Mouse (Mus musculus) forebrain, embryonic 14.5 days (tissue): Measurements from ENCODE around the gene Riox2. TPM values are rescaled to one million over a fixed set of nuclear protein-coding genes. Genes with fewer than 3 reads are reported as not detected.

Source experiments
- ATAC-seq: fragments of 200-750 bp; cut with Nextera tagmentation; 2 replicates; pipeline ENCODE4 v1.8.0; 2017; ENCODE audit warnings: mild to moderate bottlenecking, moderate library complexity
- DNase-seq: peaks from one replicate; pipeline ENCODE4 v3.0.0-alpha.2; 2015; ENCODE audit warnings: low spot score
- H3K27ac ChIP-seq: fragments of 300-500 bp; sonication (generic); 2 replicates; pipeline ENCODE4 v1.5.1; 2014; ENCODE audit warnings: low read depth, mild to moderate bottlenecking, control low read depth, low read length, moderate library complexity
- H3K27me3 ChIP-seq: fragments of 300-500 bp; sonication (generic); replicated peaks from 2 replicates; pipeline ENCODE4 v1.6.1; 2014; ENCODE audit warnings: low read length, control low read depth, mixed read lengths; ENCODE audit not compliant: control insufficient read depth, insufficient read depth
- H3K36me3 ChIP-seq: fragments of 300-500 bp; sonication (generic); 2 replicates; pipeline ENCODE4 v1.6.1; 2014; ENCODE audit warnings: low read length, control low read depth; ENCODE audit not compliant: control insufficient read depth, insufficient read depth
- H3K4me1 ChIP-seq: fragments of 300-500 bp; sonication (generic); 2 replicates; pipeline ENCODE4 v1.6.1; 2014; ENCODE audit warnings: antibody characterized with exemption, low read length, control low read depth; ENCODE audit not compliant: control insufficient read depth, insufficient read depth
- H3K4me2 ChIP-seq: fragments of 300-500 bp; sonication (generic); 2 replicates; pipeline ENCODE4 v1.6.1; 2014; ENCODE audit warnings: mild to moderate bottlenecking, control low read depth, low read length
- H3K4me3 ChIP-seq: fragments of 300-500 bp; sonication (generic); 2 replicates; pipeline ENCODE4 v1.5.1; 2014; ENCODE audit warnings: low read depth, low read length, control low read depth
- H3K9ac ChIP-seq: fragments of 300-500 bp; sonication (generic); 2 replicates; pipeline ENCODE4 v1.6.1; 2014; ENCODE audit warnings: mild to moderate bottlenecking, low read length, control low read depth, moderate library complexity
- H3K9me3 ChIP-seq: fragments of 300-500 bp; sonication (generic); replicated peaks from 2 replicates; pipeline ENCODE4 v1.6.1; 2016; ENCODE audit warnings: low read length, control low read depth, mixed read lengths; ENCODE audit not compliant: control insufficient read depth
- WGBS: fragments of 180-500 bp; shearing (Covaris S2); extraction: QIAGEN DNeasy Blood & Tissue Kit; methylation state at CpG from one replicate; pipeline ENCODE4 v1.1.7; 2014; 5-methylcytosine and 5-hydroxymethylcytosine counted together
- polyA plus RNA-seq: library from polyadenylated mRNA; unstranded; fragments of >200 nt; fragmentation: Nextera tagmentation; extraction: Ambion mirVana; gene quantifications from 2 replicates; pipeline ENCODE4 v1.2.1, GENCODE M21; 2014

Gene Riox2
- polyA plus RNA-seq, 1 experiment from 2014 or later, result 14.2 TPM

- ATAC-seq (no peak), DNase-seq (no peak)
- Histone ChIP-seq H3K9ac (no peak overlapping the region), H3K27ac (no peak overlapping the region), H3K36me3 (no peaks in the 10 kb centered on the region), H3K27me3 (no peaks in the 10 kb centered on the region), H3K4me2 (no peak overlapping the region), H3K4me3 (no peak overlapping the region), H3K9me3 (no peaks in the 10 kb centered on the region), H3K4me1 (no peaks in the 10 kb centered on the region)
- WGBS, result 46% methylated on average over 3 of the region's 3 CpGs
Measured at GRCm38 (mm10) chr16:59532561-59532960, 61.0 kb downstream of the Riox2 start.

- 94% methylated on average over 11 of the region's 11 CpGs for whole genome bisulfite sequencing
- no peak for ATAC-seq
- H3K4me3 ChIP-seq, result no peak overlapping the region
- no peaks in the 10 kb centered on the region for H3K4me1 ChIP-seq
- no peak overlapping the region for H3K27ac ChIP-seq
- no peaks in the 10 kb centered on the region for H3K36me3 ChIP-seq
- DNase-seq, result no peak
- no peak overlapping the region for H3K4me2 ChIP-seq
- H3K9ac ChIP-seq, result no peak overlapping the region
- H3K9me3 ChIP-seq, result no peaks in the 10 kb centered on the region
- H3K27me3 ChIP-seq, result no peaks in the 10 kb centered on the region
Measured at GRCm38 (mm10) chr16:59534349-59534748, 62.8 kb downstream of the Riox2 start.

GRCm38 (mm10) chr16:59535673-59536072 lies 64.1 kb downstream of the Riox2 start:
- DNase-seq, result no peak
- Histone ChIP-seq H3K9me3 (no peaks in the 10 kb centered on the region), H3K4me3 (no peak overlapping the region), H3K9ac (no peak overlapping the region), H3K36me3 (no peaks in the 10 kb centered on the region), H3K27me3 (no peaks in the 10 kb centered on the region), H3K4me2 (no peak overlapping the region), H3K27ac (no peak overlapping the region), H3K4me1 (no peaks in the 10 kb centered on the region)
- ATAC-seq, result no peak
- 92% methylated on average over 5 of the region's 5 CpGs for WGBS

- Histone ChIP-seq H3K27me3 (no peaks in the 10 kb centered on the region), H3K27ac (no peak overlapping the region), H3K4me3 (no peak overlapping the region), H3K9ac (no peak overlapping the region), H3K4me1 (no peaks in the 10 kb centered on the region), H3K9me3 (no peaks in the 10 kb centered on the region), H3K36me3 (no peaks in the 10 kb centered on the region), H3K4me2 (no peak overlapping the region)
- WGBS, result 81% methylated on average over 3 of the region's 3 CpGs
- DNase-seq, result no peak
- no peak for ATAC-seq
Measured at GRCm38 (mm10) chr16:59540944-59541343, 69.4 kb downstream of the Riox2 start.

GRCm38 (mm10) chr16:59541382-59541781 lies 69.8 kb downstream of the Riox2 start:
- WGBS, result 92% methylated on average over 4 of the region's 4 CpGs
- Histone ChIP-seq H3K4me2 (no peak overlapping the region), H3K9me3 (no peaks in the 10 kb centered on the region), H3K27ac (no peak overlapping the region), H3K4me3 (no peak overlapping the region), H3K36me3 (no peaks in the 10 kb centered on the region), H3K4me1 (no peaks in the 10 kb centered on the region), H3K9ac (no peak overlapping the region), H3K27me3 (no peaks in the 10 kb centered on the region)
- ATAC-seq, result no peak
- no peak for DNase-seq

Other genes with a start within 250 kb of the Riox2 start
- gene Olfr201, start 199.1 kb upstream of the Riox2 start, polyA plus RNA-seq, result not detected in 2 replicates
- gene Olfr202, start 185.0 kb upstream of the Riox2 start, polyA plus RNA-seq, result not detected in 2 replicates
- gene Olfr203, start 172.9 kb upstream of the Riox2 start, polyA plus RNA-seq, result not detected in 2 replicates
- not detected in 2 replicates for gene Olfr204, start 153.5 kb upstream of the Riox2 start, polyA plus RNA-seq
- not detected in 2 replicates for gene Olfr205, start 140.6 kb upstream of the Riox2 start, polyA plus RNA-seq
- not detected in 2 replicates for gene Olfr206, start 122.5 kb upstream of the Riox2 start, polyA plus RNA-seq
- not detected in 2 replicates for gene Olfr209, start 107.8 kb upstream of the Riox2 start, polyA plus RNA-seq
- 0.05 TPM in 1 of 2 replicates, not detected in the other for gene Gabrr3, start 64.4 kb upstream of the Riox2 start, polyA plus RNA-seq
- gene Crybg3, start 129.2 kb downstream of the Riox2 start, polyA plus RNA-seq, result 1.5 and 1.8 TPM in 2 replicates
- gene Arl6, start 167.6 kb downstream of the Riox2 start, polyA plus RNA-seq, result 59.4 and 62.6 TPM in 2 replicates